Mouse (Mus musculus) lung, postnatal 0 days (tissue): ENCODE results near the gene Lsm4. TPM values are rescaled to one million over a fixed set of nuclear protein-coding genes. Genes with fewer than 3 reads are reported as not detected.

ENCODE experiments used
- ATAC-seq: fragments of 200-750 bp; cut with Nextera tagmentation; 2 replicates; pipeline ENCODE4 v1.8.0; 2017; ENCODE audit warnings: moderate library complexity
- DNase-seq: peaks from one replicate; pipeline ENCODE4 v3.0.0-alpha.2; 2016; ENCODE audit warnings: low spot score
- H3K27ac ChIP-seq: fragments of 300-500 bp; sonication (generic); 2 replicates; pipeline ENCODE4 v1.5.1; 2014; ENCODE audit warnings: antibody characterized with exemption, mild to moderate bottlenecking, low read length, mixed read lengths
- H3K27me3 ChIP-seq: fragments of 300-500 bp; sonication (generic); replicated peaks from 2 replicates; pipeline ENCODE4 v1.6.1; 2014; ENCODE audit warnings: low read length, mixed read lengths; ENCODE audit not compliant: insufficient read depth
- H3K36me3 ChIP-seq: fragments of 300-500 bp; sonication (generic); 2 replicates; pipeline ENCODE4 v1.6.1; 2014; ENCODE audit warnings: low read length, mixed read lengths; ENCODE audit not compliant: insufficient read depth
- H3K4me1 ChIP-seq: fragments of 300-500 bp; sonication (generic); 2 replicates; pipeline ENCODE4 v1.6.1; 2014; ENCODE audit warnings: antibody characterized with exemption, low read depth, low read length, mixed read lengths; ENCODE audit not compliant: insufficient read depth
- H3K4me2 ChIP-seq: fragments of 300-500 bp; sonication (generic); replicated peaks from 2 replicates; pipeline ENCODE4 v1.6.1; 2014; ENCODE audit warnings: low read depth, mild to moderate bottlenecking, low read length, moderate library complexity, mixed read lengths
- H3K4me3 ChIP-seq: fragments of 300-500 bp; sonication (generic); 2 replicates; pipeline ENCODE4 v1.5.1; 2014; ENCODE audit warnings: low read depth, low read length
- H3K9ac ChIP-seq: fragments of 300-500 bp; sonication (generic); replicated peaks from 2 replicates; pipeline ENCODE4 v1.6.1; 2014; ENCODE audit warnings: low read depth, mild to moderate bottlenecking
- H3K9me3 ChIP-seq: fragments of 300-500 bp; sonication (generic); 2 replicates; pipeline ENCODE4 v1.6.1; 2016; ENCODE audit warnings: low read length, mixed read lengths
- CTCF ChIP-seq: IDR thresholded peaks from 2 replicates; pipeline ENCODE4 v1.5.1; 2016; ENCODE audit warnings: antibody characterized with exemption, mild to moderate bottlenecking
- EP300 ChIP-seq: IDR thresholded peaks from 2 replicates; pipeline ENCODE4 v1.6.1; 2016; ENCODE audit warnings: antibody characterized with exemption, mild to moderate bottlenecking, control low read depth
- WGBS: fragments of 180-500 bp; shearing (Covaris S2); extraction: QIAGEN DNeasy Blood & Tissue Kit; methylation state at CpG from one replicate; pipeline ENCODE4 v1.1.7; 2014; 5-methylcytosine and 5-hydroxymethylcytosine counted together
- polyA plus RNA-seq: library from polyadenylated mRNA; unstranded; fragments of >200 nt; fragmentation: Nextera tagmentation; extraction: Ambion mirVana; gene quantifications from 2 replicates; pipeline ENCODE4 v1.2.1, GENCODE M21; 2015

The Lsm4 gene
- polyA plus RNA-seq, 1 experiment from 2014 or later, result 104 TPM

DNA sequence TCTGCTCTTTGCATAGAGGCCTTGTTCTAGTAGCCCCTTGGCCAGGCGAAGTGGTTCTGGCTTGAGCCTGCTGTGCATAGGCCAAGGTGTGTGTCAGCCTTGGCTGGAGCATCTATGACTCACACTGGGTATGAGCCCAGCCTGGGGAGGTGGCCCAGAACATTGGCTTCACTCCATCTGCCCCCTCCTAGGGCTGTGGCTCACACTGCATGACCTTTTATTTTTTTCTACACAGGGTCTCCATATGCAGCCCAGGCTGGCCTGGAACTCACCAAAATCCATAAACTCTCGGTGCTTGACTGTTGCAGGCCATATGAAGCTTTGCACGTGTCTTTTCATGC is 29.8 kb downstream of the Lsm4 start:
- 72% methylated on average over 3 of the region's 3 CpGs for WGBS
- Histone ChIP-seq H3K9me3 (no peaks in the 10 kb centered on the region), H3K36me3 (0 out of 2 replicates have a peak, but pooled peaks cover 7% of the 10 kb centered on the region), H3K9ac (no peak overlapping the region), H3K27ac (0 out of 2 replicates have a peak overlapping the region, but pooled peaks have one; percentile 52), H3K4me1 (peaks cover 7% of the 10 kb centered on the region; the same call in 1 of the 2 replicates), H3K4me2 (no peak overlapping the region), H3K27me3 (no peaks in the 10 kb centered on the region), H3K4me3 (no peak overlapping the region)
- DNase-seq (peak; percentile 78), ATAC-seq (peak; percentile 2; the same call in 1 of the 2 replicates)
- no peak for TF ChIP-seq EP300
- no peak for TF ChIP-seq CTCF

- ATAC-seq (no peak), DNase-seq (no peak)
- TF ChIP-seq EP300, result no peak
- no peak for TF ChIP-seq CTCF
- Histone ChIP-seq H3K4me1 (peaks cover 5% of the 10 kb centered on the region; the same call in 1 of the 2 replicates), H3K4me2 (0 out of 2 replicates have a peak within 1 kb of the TSS, but pooled peaks have one; percentile 2), H3K27me3 (no peaks in the 10 kb centered on the region), H3K27ac (peak within 1 kb of the TSS; percentile 52), H3K9ac (no peak within 1 kb of the TSS), H3K4me3 (no peak within 1 kb of the TSS), H3K36me3 (0 out of 2 replicates have a peak, but pooled peaks cover 7% of the 10 kb centered on the region), H3K9me3 (no peaks in the 10 kb centered on the region)
- 91% methylated on average over 3 of the region's 3 CpGs for WGBS
Measured at GRCm38 (mm10) chr8:70703287-70703686, 30.2 kb downstream of the Lsm4 start, which contains the start of gene Iqcn. Iqcn (plus strand) TSS chr8:70703457.

- H3K9ac ChIP-seq, result no peak overlapping the region
- no peak overlapping the region for H3K4me3 ChIP-seq
- TF ChIP-seq CTCF (no peak), EP300 (no peak)
- no peak overlapping the region for H3K4me2 ChIP-seq
- DNase-seq, result no peak
- ATAC-seq, result no peak
- no peaks in the 10 kb centered on the region for H3K9me3 ChIP-seq
- H3K4me1 ChIP-seq, result no peaks in the 10 kb centered on the region
- H3K27ac ChIP-seq, result no peak overlapping the region
- 84% methylated on average over 14 of the region's 14 CpGs for WGBS
- no peaks in the 10 kb centered on the region for H3K27me3 ChIP-seq
- no peaks in the 10 kb centered on the region for H3K36me3 ChIP-seq
Measured at GRCm38 (mm10) chr8:70708281-70708680, 35.2 kb downstream of the Lsm4 start.

DNA sequence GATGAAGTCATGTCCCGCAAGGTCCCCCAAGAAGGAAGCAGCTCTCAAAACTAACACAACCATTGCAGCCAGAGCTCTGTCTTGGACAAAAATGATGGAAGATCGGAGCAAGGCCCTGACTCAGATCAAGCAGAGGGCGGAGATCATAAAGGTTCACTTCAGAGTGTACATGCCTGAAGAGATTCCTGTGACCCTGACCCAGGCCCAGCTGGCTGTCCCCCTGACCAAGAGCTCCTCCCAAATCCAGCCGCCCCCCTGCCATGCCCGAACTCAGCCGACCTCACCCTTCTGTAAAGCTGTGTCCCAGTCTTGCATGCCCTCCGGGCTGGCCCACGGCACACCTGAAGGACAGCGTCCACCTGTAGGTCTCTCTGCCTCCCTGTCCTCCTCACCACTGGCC is 36.7 kb downstream of the Lsm4 start:
- no peak overlapping the region for H3K4me3 ChIP-seq
- ATAC-seq (no peak), DNase-seq (no peak)
- no peaks in the 10 kb centered on the region for H3K36me3 ChIP-seq
- WGBS, result 88% methylated on average over 9 of the region's 9 CpGs
- H3K9me3 ChIP-seq, result no peaks in the 10 kb centered on the region
- no peak overlapping the region for H3K27ac ChIP-seq
- H3K4me2 ChIP-seq, result no peak overlapping the region
- H3K4me1 ChIP-seq, result no peaks in the 10 kb centered on the region
- no peaks in the 10 kb centered on the region for H3K27me3 ChIP-seq
- no peak for TF ChIP-seq CTCF
- TF ChIP-seq EP300, result no peak
- H3K9ac ChIP-seq, result no peak overlapping the region

GRCm38 (mm10) chr8:70710296-70710695 is 37.2 kb downstream of the Lsm4 start:
- ATAC-seq (no peak), DNase-seq (no peak)

DNA sequence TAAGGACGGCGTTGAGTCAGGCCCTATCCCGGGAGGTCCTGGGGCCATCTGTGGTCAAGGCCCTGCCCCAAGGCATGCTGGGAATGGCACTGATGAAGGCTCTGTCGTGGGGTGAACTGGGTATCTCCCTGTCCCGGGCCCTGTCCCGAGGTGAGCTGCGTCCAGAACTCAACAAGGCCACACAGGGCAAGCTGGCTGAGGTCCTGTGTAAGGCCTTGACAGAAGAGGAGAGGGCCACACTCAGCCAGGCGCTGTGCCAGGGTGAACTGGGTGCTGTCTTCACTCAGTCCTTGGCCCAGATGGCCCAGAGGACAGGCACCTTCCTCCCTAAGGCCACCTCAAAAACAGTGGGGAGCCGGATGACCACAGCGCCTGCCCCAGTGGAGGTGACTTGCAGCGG is 38.0 kb downstream of the Lsm4 start:
- no peaks in the 10 kb centered on the region for H3K9me3 ChIP-seq
- no peak for TF ChIP-seq CTCF
- TF ChIP-seq EP300, result no peak
- 75% methylated on average over 11 of the region's 11 CpGs for WGBS
- ATAC-seq, result no peak
- no peaks in the 10 kb centered on the region for H3K4me1 ChIP-seq
- H3K4me3 ChIP-seq, result no peak overlapping the region
- no peak overlapping the region for H3K4me2 ChIP-seq
- no peak overlapping the region for H3K9ac ChIP-seq
- no peak overlapping the region for H3K27ac ChIP-seq
- no peaks in the 10 kb centered on the region for H3K27me3 ChIP-seq
- no peak for DNase-seq
- no peaks in the 10 kb centered on the region for H3K36me3 ChIP-seq

More at GRCm38 (mm10) chr8:70710296-70710695, 37.2 kb downstream of the Lsm4 start:
- Histone ChIP-seq H3K27ac (no peak overlapping the region), H3K9me3 (no peaks in the 10 kb centered on the region), H3K27me3 (no peaks in the 10 kb centered on the region), H3K4me1 (no peaks in the 10 kb centered on the region), H3K4me3 (no peak overlapping the region), H3K36me3 (no peaks in the 10 kb centered on the region), H3K4me2 (no peak overlapping the region), H3K9ac (no peak overlapping the region)
- 100% methylated on average over 1 of the region's 1 CpGs for WGBS
- no peak for TF ChIP-seq EP300
- no peak for TF ChIP-seq CTCF

DNA sequence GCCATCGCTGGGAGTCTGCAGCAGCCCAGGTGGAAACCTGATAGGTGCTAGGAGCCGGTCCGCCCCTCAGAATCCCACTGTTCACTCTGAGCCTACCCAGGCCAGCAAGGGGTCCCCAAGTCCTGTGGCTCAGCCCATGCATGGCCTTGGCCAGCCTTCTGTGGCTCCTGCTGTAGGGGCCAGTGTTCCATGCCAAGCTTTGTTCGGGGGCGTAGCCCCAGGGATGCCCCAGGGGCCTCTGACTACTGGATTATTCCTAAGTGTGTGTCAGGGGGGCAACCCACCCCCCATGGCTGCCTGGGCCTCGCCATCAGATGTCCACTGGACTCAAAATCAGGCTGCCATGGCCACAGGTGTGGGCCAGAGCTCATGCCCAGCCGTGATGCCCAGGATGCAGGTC is 40.9 kb downstream of the Lsm4 start:
- no peaks in the 10 kb centered on the region for H3K27me3 ChIP-seq
- no peaks in the 10 kb centered on the region for H3K4me1 ChIP-seq
- H3K4me3 ChIP-seq, result no peak overlapping the region
- H3K4me2 ChIP-seq, result no peak overlapping the region
- H3K9me3 ChIP-seq, result no peaks in the 10 kb centered on the region
- H3K36me3 ChIP-seq, result no peaks in the 10 kb centered on the region
- WGBS, result 66% methylated on average over 7 of the region's 7 CpGs
- ATAC-seq (no peak), DNase-seq (no peak)
- no peak overlapping the region for H3K27ac ChIP-seq
- TF ChIP-seq EP300, result no peak
- no peak for TF ChIP-seq CTCF
- H3K9ac ChIP-seq, result no peak overlapping the region
